Mouse (Mus musculus): Measurements from ENCODE around the gene Car15.

DNA sequence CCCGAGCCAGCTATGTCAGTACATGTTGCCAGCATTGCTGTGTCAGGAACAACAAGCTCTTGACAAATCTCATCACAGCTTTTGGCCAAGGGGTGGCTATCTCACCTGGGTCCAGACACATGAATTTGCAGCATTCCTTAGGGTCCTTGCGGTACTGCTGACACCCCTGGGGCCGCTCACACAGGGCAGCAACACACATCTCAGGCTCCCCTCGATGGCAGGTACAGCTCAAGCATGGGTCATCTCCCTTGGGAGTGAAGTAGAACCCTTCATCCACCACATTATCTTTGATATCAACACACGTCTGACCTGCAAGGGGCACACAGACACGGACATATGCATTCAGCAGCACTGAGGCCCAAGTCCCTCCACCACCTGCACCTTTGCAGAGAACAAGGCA lies 11.3 kb upstream of the Car15 start:
- no peak for TF ChIP-seq POLR2A (IDR thresholded peaks at IDR 0.05; ENCODE audit: low read depth, low read length)
- TF ChIP-seq CTCF (conservative IDR thresholded peaks at IDR 0.05; ENCODE audit: insufficient read depth, insufficient read length, low read depth, low read length): no peak
